Mouse (Mus musculus): ENCODE data around the gene BC048679.
"Not testable (repeated sequence)": the region's sequence is repeated elsewhere in the genome, so short reads cannot be mapped to it uniquely, and the experiment has no call there.

Gene BC048679

DNA sequence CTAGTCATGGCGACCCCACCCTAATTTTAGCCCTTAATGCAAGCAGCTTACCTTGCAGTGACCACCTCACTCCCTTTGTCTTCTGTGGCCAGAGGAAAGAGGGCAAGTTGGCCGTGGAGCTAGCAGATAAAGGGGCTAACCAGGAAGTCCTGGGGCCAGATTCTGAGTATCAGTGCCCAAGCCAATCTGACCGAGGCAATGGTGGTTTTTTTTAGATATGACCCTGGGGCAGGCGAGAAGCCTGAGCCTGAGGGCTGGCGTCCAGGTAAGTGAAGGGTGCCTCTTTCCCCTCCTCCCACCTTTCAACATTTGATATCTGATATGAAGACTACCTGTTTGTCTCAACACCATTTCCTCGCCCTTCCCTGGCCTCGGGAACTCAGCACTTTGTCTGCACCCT lies at the start of gene BC048679:
Gene BC048679 (minus strand): TSS at position 101 of the 400 bp plus-strand sequence.
- DNase-seq (ENCODE audit: low read depth): no peak

- DNase-seq (ENCODE audit: low read depth): no peak
These were observed 44.9 kb upstream of the BC048679 start for GRCm38 (mm10) chr7:81542934-81543333.

GRCm38 (mm10) chr7:81541924-81542524 lies 43.9 kb upstream of the BC048679 start:
- no peak for DNase-seq (ENCODE audit: low read depth)

- DNase-seq (ENCODE audit: low read depth): no peak
These were observed 42.9 kb upstream of the BC048679 start for GRCm38 (mm10) chr7:81540999-81541398.

DNA sequence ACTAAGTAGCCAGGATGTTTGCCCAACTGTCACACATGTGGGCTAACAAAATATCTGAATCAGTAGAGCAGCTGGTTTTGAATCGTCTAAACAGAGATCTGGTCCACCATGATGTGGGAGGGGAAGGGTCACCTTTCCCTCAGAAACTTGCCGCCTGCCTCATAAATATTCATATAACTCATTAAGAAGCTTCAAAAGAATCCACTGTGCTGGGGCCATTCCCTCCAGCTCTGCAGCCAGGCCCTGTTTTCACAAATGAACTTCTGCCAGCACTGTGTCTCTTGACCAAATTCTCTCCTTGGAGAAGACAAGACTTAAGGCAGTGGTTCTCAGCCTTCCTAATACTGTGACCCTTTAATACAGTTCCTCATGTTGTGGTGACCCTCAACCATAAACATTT lies 41.5 kb upstream of the BC048679 start:
- DNase-seq (ENCODE audit: low read depth): no peak

- peak; percentile 51 for DNase-seq (ENCODE audit: low read depth)
These were observed 40.1 kb upstream of the BC048679 start for GRCm38 (mm10) chr7:81538070-81538675.

DNA sequence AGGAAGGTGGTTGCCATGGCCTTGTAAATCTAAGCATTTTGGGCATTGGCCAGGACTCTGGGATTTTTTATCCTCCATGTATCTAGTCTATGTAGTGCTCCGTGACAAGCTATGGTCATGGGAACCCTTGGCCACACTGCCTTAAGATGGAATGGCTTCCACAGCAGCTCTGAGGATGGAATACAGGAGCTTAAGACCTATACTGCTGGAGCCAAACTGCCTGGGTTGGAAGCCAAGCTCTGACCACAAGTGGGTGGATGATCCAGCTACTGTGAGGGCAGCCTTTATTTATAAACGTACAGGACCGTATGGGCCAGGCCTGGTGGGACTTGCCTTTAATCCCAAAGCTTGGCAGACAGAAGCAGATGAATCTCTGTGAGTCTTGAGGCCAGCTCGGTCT lies 38.4 kb upstream of the BC048679 start:
- DNase-seq (ENCODE audit: low read depth): no peak

- DNase-seq (ENCODE audit: low read depth): no peak
These were observed 33.4 kb upstream of the BC048679 start for GRCm38 (mm10) chr7:81531462-81531861.

- DNase-seq (ENCODE audit: low read depth): no peak
These were observed 30.8 kb upstream of the BC048679 start for GRCm38 (mm10) chr7:81528918-81529317.

DNA sequence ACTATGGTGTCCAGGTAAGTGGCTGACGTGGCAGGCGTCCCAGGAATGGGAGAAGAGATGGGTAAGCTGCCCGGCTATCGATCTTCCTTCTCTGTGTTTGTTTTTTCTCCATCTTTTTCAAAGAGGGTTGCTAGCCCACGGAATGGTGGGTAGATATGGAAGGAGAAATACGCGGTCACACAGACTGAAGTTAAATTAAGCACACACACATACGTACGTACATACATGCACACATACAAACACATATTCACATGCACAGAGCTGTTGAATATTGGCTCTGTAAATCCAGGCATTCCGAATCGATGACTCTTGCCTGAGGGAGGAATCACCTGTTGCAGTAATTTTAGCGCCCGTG lies 25.6 kb upstream of the BC048679 start:
- DNase-seq (ENCODE audit: low read depth): no peak

DNA sequence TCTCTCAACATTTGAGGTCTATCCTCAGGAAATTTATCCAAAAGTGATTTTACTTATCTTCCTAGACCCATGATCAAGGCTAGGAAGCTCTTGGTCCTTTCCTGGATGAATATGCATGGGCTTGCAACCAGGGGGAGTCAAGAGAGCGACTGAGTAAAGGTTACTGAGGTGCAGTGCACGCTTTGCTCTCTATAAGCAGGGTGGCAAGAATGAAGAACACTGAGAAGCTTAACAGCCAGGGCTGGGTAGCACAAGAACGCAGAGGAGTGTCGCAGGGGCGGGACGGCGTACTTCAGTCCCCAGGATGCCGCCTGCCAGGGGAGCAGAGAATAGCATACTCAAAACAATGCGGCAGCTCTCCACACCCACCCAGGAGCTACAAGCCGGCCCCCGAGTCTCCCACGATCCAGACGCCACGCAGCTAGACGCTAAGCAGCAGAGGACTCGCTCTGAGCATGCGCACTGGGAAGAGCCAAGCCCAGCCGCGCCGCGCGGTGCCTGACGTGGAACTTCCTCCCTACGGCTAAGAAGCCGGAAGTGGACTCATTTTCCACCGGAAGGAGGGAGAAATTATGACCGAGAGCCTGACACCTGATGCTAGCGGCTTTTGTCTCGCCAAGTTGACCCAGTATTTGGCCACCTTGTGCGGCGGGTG lies 25.1 kb upstream of the BC048679 start:
- DNase-seq (ENCODE audit: low read depth): peak; percentile 97

DNA sequence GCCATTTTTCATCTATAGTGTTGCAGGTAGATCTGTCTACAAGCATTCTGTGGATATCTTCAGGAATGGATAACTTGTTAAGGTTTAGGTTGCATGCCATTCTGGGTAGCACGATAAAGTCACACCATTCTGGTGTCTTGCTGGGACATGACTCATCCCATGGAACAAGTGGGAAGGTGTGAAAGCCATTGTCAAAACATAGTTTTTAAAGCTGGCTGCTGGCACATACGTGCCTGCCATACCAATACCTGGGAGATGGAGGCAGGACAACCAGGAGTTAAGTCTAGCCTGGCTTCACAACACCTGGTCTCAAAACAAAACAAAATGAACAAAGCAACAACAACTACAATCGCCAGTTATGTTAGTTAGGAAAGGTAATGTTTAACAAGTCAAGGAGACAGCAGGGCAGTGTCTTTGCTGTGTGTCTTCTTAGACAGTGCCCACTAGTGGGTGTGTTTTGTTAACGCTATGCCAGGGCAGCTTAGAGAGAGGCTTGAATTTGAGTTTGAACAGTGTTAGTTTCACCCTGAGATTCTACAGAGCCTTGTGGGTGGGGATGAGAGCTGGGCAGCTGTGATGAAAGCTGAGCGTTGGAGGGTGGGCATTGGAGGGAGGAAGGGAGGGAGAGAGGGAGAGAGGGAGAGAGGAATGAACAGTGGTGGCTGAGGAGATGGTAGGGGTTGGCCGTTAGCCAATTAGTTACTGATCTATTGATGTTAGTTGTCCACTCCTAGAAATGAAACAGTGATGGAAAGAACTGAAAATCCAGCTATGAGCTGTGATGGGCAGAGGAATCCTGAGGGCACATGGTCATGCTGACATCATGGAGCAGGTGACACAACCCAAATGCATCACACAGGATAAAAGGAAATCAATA lies 18.3 kb upstream of the BC048679 start:
- DNase-seq (ENCODE audit: low read depth): no peak

GRCm38 (mm10) chr7:81514906-81515590 lies 17.0 kb upstream of the BC048679 start:
- no peak for DNase-seq (ENCODE audit: low read depth)

DNA sequence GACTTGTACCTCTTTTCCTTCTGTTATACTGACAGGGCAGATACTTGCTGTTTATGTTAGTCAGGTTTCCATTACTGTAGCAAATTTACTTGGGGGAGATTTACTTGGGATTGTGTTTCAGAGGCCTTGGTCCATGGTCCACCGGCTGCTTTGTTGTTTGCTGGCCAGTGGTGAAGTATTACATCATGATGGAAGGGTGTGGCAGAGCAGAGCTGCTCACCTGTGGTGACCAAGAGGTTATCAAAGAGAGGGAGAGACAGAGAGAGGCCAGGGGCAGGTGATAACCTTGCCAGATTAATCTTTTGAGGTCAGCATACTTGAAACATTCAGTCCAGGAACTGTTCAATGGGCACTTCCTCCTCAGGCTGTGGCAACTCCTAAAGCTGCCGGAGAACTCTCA lies 3.0 kb upstream of the BC048679 start:
- no peak for DNase-seq (ENCODE audit: low read depth)

DNA sequence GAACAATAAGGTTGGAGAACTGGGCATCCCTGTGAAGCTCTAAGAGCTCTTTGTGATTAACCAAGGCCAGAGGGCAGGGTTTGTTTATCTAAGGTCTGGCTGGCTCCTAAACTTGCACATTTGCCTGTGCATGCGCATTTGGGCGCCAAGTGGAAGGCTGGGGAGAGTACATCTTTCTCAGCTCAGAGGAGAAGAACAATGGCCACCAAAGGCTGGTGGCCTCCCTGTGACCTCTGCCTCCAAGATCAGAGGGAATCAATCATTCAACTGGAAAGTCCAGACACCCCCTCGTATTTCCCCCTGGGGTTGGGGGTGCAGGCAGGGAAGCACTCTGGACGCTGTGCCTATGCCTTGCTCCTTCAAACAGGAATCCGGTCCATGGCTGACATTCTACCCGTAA lies 910 bp downstream of the BC048679 start:
- DNase-seq (ENCODE audit: low read depth): no peak

- no peak for DNase-seq (ENCODE audit: low read depth)
These were observed 4.6 kb downstream of the BC048679 start, which contains the start of gene Ap3b2 for GRCm38 (mm10) chr7:81493331-81494021. Gene Ap3b2 (minus strand): TSS chr7:81493925.

DNA sequence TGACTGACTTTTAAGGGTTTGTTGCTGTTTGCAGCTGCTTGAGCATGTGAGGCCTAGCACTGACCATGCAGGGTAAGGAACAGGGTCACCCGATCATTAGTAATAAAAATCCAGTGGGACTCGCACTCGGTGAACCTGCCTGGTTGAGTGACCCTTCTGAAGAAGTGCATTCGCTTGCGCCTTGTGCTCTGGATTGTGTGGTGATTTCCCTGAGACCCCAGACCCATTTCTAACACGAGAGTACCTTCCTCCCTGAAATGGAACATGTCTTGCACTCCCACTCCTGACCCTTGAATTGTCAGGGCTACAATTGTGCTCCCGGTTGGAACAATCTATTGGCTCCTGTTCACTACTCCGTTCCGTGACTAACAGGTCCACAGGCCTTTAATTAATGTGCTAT lies 5.5 kb downstream of the BC048679 start:
- no peak for DNase-seq (ENCODE audit: low read depth)

- DNase-seq (ENCODE audit: low read depth): no peak
These were observed 8.4 kb downstream of the BC048679 start for GRCm38 (mm10) chr7:81489649-81490048.

DNA sequence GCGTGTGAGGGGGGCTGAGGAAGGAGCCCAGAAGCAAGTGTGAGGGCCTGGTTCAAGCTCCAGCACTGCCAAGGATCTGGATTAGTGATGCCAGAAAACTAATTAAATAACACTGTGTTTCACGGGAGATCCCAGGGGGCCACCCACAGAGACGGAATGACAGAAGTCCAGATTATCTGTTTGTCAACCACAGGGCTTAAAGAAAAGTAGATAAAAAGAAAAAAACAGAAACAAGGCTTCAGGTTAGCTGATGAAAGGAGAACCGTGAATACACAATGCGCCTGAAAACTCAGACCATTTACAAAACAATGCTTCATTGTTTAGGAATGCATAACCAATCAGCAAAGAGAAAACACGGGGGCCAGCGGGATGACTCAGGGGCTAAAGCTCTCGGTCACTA lies 17.3 kb downstream of the BC048679 start:
- DNase-seq (ENCODE audit: low read depth): no peak

DNA sequence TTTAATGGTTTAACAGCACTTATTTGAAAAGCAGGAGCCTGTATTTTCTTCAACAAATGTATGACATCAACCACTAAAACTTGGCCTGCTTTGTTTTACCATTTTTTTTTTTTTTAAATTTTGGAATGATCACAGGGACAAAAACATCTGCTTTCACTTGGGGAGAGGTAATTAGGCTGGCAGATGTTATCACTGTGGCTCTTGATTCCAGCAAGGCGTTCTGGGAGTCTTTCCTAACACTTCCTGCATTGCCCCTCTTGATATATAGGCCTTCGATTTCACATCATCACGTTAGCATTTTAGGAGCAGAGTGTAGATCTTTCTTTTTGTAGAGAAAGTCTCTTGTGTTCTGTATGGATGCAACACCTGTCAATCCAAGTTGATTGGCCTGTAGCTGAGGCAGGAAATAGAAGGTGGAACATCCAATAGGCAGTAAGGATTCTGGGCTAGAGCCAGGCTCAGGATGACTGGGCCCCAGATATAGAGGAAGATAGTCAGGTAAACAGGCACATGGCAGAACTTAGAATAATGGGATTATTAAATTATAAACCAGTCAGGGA lies 18.5 kb downstream of the BC048679 start:
- DNase-seq (ENCODE audit: low read depth): no peak

- DNase-seq (ENCODE audit: low read depth): not testable (repeated sequence)
These were observed 19.8 kb downstream of the BC048679 start for GRCm38 (mm10) chr7:81478261-81478660.
